In the genomic region with DNA sequence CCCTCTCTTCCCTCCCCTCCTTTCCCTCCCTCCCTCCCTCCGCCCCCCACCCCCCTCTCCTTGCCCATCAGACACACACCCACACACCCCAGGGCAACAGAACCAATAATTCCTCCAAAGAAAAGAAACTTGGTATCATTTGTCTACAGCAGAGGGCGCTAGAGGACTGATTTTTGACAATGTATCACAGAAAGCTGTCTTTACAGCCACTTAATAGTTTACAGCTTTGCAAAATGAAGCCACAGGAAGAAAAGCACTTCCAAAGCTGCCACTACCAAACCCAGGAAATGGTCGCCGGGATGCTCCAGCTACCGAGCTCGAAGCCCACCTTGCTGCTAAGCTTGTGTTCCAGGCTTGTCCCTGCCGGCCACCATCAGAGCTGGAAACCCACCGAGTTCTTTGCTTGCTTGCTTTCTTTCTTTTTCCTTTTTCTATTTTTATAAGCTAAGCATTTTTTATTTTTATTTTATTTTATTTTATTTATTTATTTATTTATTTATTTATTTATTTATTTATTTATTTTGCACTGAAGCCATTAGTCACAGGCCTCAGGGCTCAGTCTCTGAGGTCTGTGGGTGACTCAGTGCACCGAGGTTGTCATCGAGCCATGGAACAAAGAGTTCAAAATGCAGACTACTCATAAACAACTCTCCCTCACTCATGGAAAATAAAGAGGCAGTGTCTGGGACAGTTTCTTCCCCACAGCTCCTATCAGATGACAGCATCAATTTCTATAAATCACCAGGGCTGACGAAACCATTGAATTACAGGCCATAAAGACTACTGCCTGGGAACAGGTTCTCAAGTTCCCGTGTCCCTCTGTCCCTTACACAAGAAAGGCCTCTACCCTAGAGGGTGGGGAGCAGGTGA, we compare ENCODE assay signal across 8 mouse cellular contexts.
DNase-seq lines count a peak whose midpoint lies in the region; ATAC-seq and TF ChIP-seq lines count a peak whose summit lies in the region.

No protein-coding gene starts in this region.

- no peaks in the 10 kb centered on the region for H3K4me1 ChIP-seq in hindbrain, embryonic 11.5 days (replicated peaks; ENCODE audit: control insufficient read depth, insufficient read depth, low read length)
- peaks cover 8% of the 10 kb centered on the region for H3K4me1 ChIP-seq in hindbrain, embryonic 12.5 days
- H3K4me1 ChIP-seq in ES-E14 (ENCODE audit: control insufficient read depth in 2 of 2, insufficient read depth in 2 of 2, low read length in 2 of 2, poor library complexity in 1 of 2), result no peaks in the 10 kb centered on the region

- H3K27ac ChIP-seq in hindbrain, embryonic 11.5 days (ENCODE audit: low read depth, low read length), result no peak overlapping the region
- no peak overlapping the region for H3K27ac ChIP-seq in hindbrain, embryonic 12.5 days
- no peak overlapping the region for H3K27ac ChIP-seq in ES-E14 (ENCODE audit: insufficient read depth, low read depth, low read length, poor library complexity, severe bottlenecking)

- no peak overlapping the region for H3K9ac ChIP-seq in hindbrain, embryonic 11.5 days (ENCODE audit: low read depth, low read length)
- no peak overlapping the region for H3K9ac ChIP-seq in hindbrain, embryonic 12.5 days
- H3K9ac ChIP-seq in ES-E14 (ENCODE audit: insufficient read depth, low read depth, low read length, poor library complexity, severe bottlenecking), result no peak overlapping the region

- H3K36me3 ChIP-seq in hindbrain, embryonic 11.5 days (ENCODE audit: control insufficient read depth, insufficient read depth, low read length), result no peaks in the 10 kb centered on the region
- no peaks in the 10 kb centered on the region for H3K36me3 ChIP-seq in hindbrain, embryonic 12.5 days
- no peaks in the 10 kb centered on the region; the same call in 1 of the 2 replicates for H3K36me3 ChIP-seq in ES-E14 (ENCODE audit: control insufficient read depth, insufficient read depth, low read length, poor library complexity, severe bottlenecking)

- 59% methylated on average over 11 of the region's 12 CpGs for WGBS in hindbrain, embryonic 11.5 days
- WGBS in hindbrain, embryonic 12.5 days, result 50% methylated on average over 11 of the region's 12 CpGs

- ATAC-seq in hindbrain, embryonic 11.5 days (ENCODE audit: low FRiP score), result no peak
- no peak for ATAC-seq in hindbrain, embryonic 12.5 days (ENCODE audit: low FRiP score)

- in situ Hi-C loops in ES-E14 (cut with MboI; ENCODE audit: low sequenced_read_pairs in 2 of 2, unreplicated experiment in 2 of 2), result no loop called here

- peak; percentile 84 for DNase-seq in hindbrain, embryonic 11.5 days (ENCODE audit: low spot score)
- DNase-seq in ES-E14 (ENCODE audit: low read depth, low spot score), result peak; percentile 74
- DNase-seq in cerebellum, adult 9-10 months, result peak; percentile 76
- peak; percentile 59 for DNase-seq in heart, postnatal 4 days
- peak; percentile 24 to 88 for DNase-seq in layer of hippocampus, postnatal 14 days (ENCODE audit: low spot score in 2 of 2)
- DNase-seq in natural killer cell, adult 2 months (ENCODE audit: low spot score in 2 of 2), result peak; percentile 45 to 46
- DNase-seq in spleen, postnatal 14 days (ENCODE audit: low spot score in 2 of 2), result no peak

- H3K9me3 ChIP-seq in hindbrain, embryonic 11.5 days (ENCODE audit: control insufficient read depth, low read length), result no peaks in the 10 kb centered on the region
- no peaks in the 10 kb centered on the region for H3K9me3 ChIP-seq in hindbrain, embryonic 12.5 days (replicated peaks)
- H3K9me3 ChIP-seq in ES-E14 (ENCODE audit: control insufficient read depth, insufficient read depth, low read depth, low read length), result no peaks in the 10 kb centered on the region

- no peaks in the 10 kb centered on the region for H3K27me3 ChIP-seq in hindbrain, embryonic 11.5 days (ENCODE audit: control insufficient read depth, insufficient read depth, low read length)
- H3K27me3 ChIP-seq in hindbrain, embryonic 12.5 days, result 0 out of 2 replicates have a peak, but pooled peaks cover 7% of the 10 kb centered on the region

- H3K4me3 ChIP-seq in hindbrain, embryonic 11.5 days (ENCODE audit: low read depth, low read length), result no peak overlapping the region
- no peak overlapping the region for H3K4me3 ChIP-seq in hindbrain, embryonic 12.5 days
- H3K4me3 ChIP-seq in ES-E14 (ENCODE audit: insufficient read depth in 1 of 2, low read depth in 1 of 2, low read length in 2 of 2, poor library complexity in 1 of 2, severe bottlenecking in 1 of 2), result no peak overlapping the region

- H3K4me2 ChIP-seq in hindbrain, embryonic 11.5 days (replicated peaks; ENCODE audit: low read depth, low read length), result no peak overlapping the region
- H3K4me2 ChIP-seq in hindbrain, embryonic 12.5 days (replicated peaks), result no peak overlapping the region

TF ChIP-seq in ES-E14, 5 proteins besides CTCF, POLR2A, EP300 and RAD21:
- no peak for TF ChIP-seq CHD2 (IDR thresholded peaks at IDR 0.05; ENCODE audit: low read depth, low read length)
- TF ChIP-seq HCFC1 (IDR thresholded peaks at IDR 0.05; ENCODE audit: borderline replicate concordance, insufficient read depth, low read length), result no peak
- TF ChIP-seq ZC3H11A (IDR thresholded peaks at IDR 0.05; ENCODE audit: borderline replicate concordance, low read depth, low read length), result no peak
- TF ChIP-seq ZNF384 (IDR thresholded peaks at IDR 0.05; ENCODE audit: low read depth, low read length), result no peak
- TF ChIP-seq MAFK (IDR thresholded peaks at IDR 0.05; ENCODE audit: insufficient read depth, low read depth, low read length), result no peak

Comparison
In these comparisons a context has a peak if more than half of its experiments do, and no peak if none do; other contexts are left out.
1. DNase-seq: peak in hindbrain, embryonic 11.5 days (single experiment), ES-E14 (single experiment), cerebellum, adult 9-10 months (single experiment), heart, postnatal 4 days (single experiment), layer of hippocampus, postnatal 14 days (2 of 2) and natural killer cell, adult 2 months (2 of 2); none in spleen, postnatal 14 days (0 of 2).